Mouse (Mus musculus) C2C12 (cell line): Measurements from ENCODE around the gene Cabp7. TPM values are rescaled to one million over a fixed set of nuclear protein-coding genes. Genes with fewer than 3 reads are reported as not detected.

ENCODE experiments used
- H3K27me3 ChIP-seq: one replicate; pipeline ENCODE4 v1.6.1; 2011; ENCODE audit not compliant: control insufficient read depth, insufficient read depth, insufficient read length
- H3K36me3 ChIP-seq: one replicate; pipeline ENCODE4 v1.6.1; 2011; ENCODE audit not compliant: control insufficient read depth, insufficient read depth
- H3K4me3 ChIP-seq: one replicate; pipeline ENCODE4 v1.5.1; 2011; ENCODE audit warnings: mild to moderate bottlenecking, control low read depth; ENCODE audit not compliant: poor library complexity, insufficient read depth, severe bottlenecking
- H3K79me2 ChIP-seq: one replicate; pipeline ENCODE4 v1.6.1; 2011; ENCODE audit not compliant: control insufficient read depth, insufficient read depth
- H3K79me3 ChIP-seq: one replicate; pipeline ENCODE4 v1.6.1; 2011; ENCODE audit warnings: low read depth, control low read depth
- H3ac ChIP-seq: one replicate; pipeline ENCODE3; 2011; ENCODE audit warnings: low read depth; ENCODE audit not compliant: control insufficient read depth, insufficient read length
- CEBPB ChIP-seq: IDR thresholded peaks from one replicate; pipeline ENCODE4 v1.6.1; 2011; ENCODE audit warnings: low read depth, mild to moderate bottlenecking, control low read depth, moderate library complexity
- CTCF ChIP-seq: IDR thresholded peaks from one replicate; pipeline ENCODE4 v1.5.1; 2011; ENCODE audit not compliant: control insufficient read depth, insufficient read depth, insufficient read length
- FOSL1 ChIP-seq: IDR thresholded peaks from one replicate; pipeline ENCODE4 v1.8.0; 2011; ENCODE audit warnings: mild to moderate bottlenecking, low read length; ENCODE audit not compliant: poor library complexity, insufficient read depth, severe bottlenecking
- MAX ChIP-seq: IDR thresholded peaks from one replicate; pipeline ENCODE4 v1.6.1; 2011; ENCODE audit warnings: mild to moderate bottlenecking, control low read depth
- MYOD1 ChIP-seq: IDR thresholded peaks from one replicate; pipeline ENCODE4 v1.6.1; 2011; ENCODE audit warnings: low read depth; ENCODE audit not compliant: control insufficient read depth, insufficient read length
- MYOG ChIP-seq: IDR thresholded peaks from one replicate; pipeline ENCODE4 v1.6.1; 2011; ENCODE audit not compliant: control insufficient read depth, insufficient read length; ENCODE audit errors: extremely low read depth
- USF1 ChIP-seq: IDR thresholded peaks from one replicate; pipeline ENCODE4 v1.6.1; 2011; ENCODE audit warnings: low read depth, mild to moderate bottlenecking, control low read depth, moderate library complexity
- polyA plus RNA-seq: library from polyadenylated mRNA; unstranded; fragments of >200 nt; fragmentation: generic; extraction: Trizol; gene quantifications from one replicate; pipeline ENCODE4 v1.2.1, GENCODE M21; 2012; ENCODE audit warnings: missing spikeins

The Cabp7 gene
- polyA plus RNA-seq, 1 experiment = 0.06 TPM

DNA sequence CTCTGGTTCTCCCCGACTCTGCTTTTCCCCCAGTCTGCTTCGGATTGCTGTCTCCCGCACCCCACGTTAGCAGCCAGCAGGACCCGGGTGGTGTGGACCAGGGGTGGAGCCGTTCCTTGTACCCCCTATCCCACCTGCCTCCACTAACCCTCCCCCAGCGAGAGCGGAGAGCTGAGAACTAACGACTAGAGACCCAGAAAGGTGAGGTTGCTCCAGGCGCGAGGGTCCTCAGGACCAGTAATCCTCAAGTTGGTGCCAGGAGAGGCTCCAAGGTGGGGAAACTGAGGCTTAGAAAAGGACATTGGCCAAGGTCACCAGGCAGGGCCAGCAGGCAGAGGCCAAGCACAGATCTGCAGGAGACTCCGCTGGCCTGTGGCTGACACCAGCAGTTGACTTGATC, 707 bp upstream of the Cabp7 start:
- H3K36me3 ChIP-seq = no peaks in the 10 kb centered on the region
- H3K4me3 ChIP-seq = no peak overlapping the region
- H3K27me3 ChIP-seq = peaks cover 73% of the 10 kb centered on the region
- no peak for TF ChIP-seq CTCF
- no peak for TF ChIP-seq MYOG
- no peak for TF ChIP-seq MYOD1
- no peak overlapping the region for H3ac ChIP-seq
- no peaks in the 10 kb centered on the region for H3K79me3 ChIP-seq
- no peaks in the 10 kb centered on the region for H3K79me2 ChIP-seq

DNA sequence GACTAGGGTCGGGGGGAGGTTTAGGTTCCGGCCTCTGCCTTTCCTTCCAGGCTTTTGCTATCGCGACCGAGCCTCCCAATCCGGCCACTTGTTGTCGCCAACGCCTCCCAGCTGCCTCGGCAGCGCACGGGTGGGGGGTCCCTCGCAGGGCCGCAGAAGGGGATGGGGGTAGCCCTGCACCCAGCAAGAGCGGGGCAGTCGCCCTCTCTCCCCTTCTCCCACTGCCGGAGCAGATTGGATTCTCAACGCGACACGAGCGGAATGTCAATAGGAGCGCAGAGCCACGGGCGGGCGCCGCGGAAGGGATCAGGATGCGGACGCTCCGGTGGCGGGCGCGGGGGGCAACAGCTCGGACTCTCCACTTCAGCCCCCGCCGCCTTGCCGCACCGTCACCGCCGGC, 609 bp downstream of the Cabp7 start:
- Histone ChIP-seq H3K4me3 (no peak overlapping the region), H3K27me3 (peaks cover 84% of the 10 kb centered on the region), H3ac (no peak overlapping the region), H3K79me3 (no peaks in the 10 kb centered on the region), H3K36me3 (no peaks in the 10 kb centered on the region), H3K79me2 (no peaks in the 10 kb centered on the region)
- no peak for TF ChIP-seq FOSL1
- no peak for TF ChIP-seq USF1
- TF ChIP-seq CEBPB = no peak
- TF ChIP-seq MAX = no peak
- TF ChIP-seq MYOD1 = no peak
- TF ChIP-seq MYOG = no peak
- TF ChIP-seq CTCF = no peak

DNA sequence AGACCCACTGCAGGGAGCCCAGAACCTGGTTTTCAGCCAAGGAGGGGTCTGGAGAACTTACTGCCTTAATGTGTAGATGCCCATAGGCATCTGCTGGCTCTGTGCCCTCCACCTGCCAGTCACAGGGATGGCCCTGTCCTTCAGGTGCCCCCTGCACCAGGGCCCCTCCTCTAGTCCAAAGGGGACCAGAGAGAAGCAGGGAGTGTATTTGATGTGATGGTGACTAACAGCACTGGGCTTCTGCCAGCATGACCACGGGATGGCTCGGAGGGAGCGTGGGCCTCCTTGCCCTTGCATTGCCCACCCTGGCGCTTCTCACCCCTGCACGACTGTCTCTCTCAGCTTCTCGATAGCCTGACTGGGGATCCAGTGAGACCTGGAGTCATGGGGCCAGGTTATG, 1.9 kb downstream of the Cabp7 start:
- H3K79me2 ChIP-seq = no peaks in the 10 kb centered on the region
- peaks cover 89% of the 10 kb centered on the region for H3K27me3 ChIP-seq
- no peaks in the 10 kb centered on the region for H3K79me3 ChIP-seq
- no peak overlapping the region for H3ac ChIP-seq
- no peak overlapping the region for H3K4me3 ChIP-seq
- TF ChIP-seq MYOD1 (no peak), CEBPB (no peak), MYOG (no peak), FOSL1 (no peak), CTCF (no peak), MAX (no peak), USF1 (no peak)
- H3K36me3 ChIP-seq = no peaks in the 10 kb centered on the region

DNA sequence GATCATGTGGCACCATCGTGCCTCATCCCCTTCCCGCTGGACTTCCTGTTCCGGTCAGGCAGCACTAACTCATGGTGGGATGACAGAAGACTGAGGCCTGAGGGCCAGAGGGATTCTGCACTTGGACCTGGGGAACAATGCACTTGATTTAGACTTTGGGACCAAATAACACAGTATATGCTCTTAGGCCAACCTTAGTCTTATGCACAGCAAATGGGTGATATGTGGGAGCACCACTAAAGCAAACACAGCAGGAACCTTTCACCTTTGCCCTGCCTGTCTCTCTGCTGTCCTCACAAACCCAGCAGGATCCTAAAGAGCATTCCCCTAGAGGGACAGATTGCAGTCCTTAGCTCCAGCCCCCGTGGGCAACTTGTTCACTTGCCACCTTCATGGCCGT, 5.8 kb downstream of the Cabp7 start:
- H3K79me2 ChIP-seq = no peaks in the 10 kb centered on the region
- H3K4me3 ChIP-seq = no peak overlapping the region
- no peaks in the 10 kb centered on the region for H3K79me3 ChIP-seq
- H3K36me3 ChIP-seq = no peaks in the 10 kb centered on the region
- TF ChIP-seq CTCF (no peak), MYOG (no peak), FOSL1 (no peak), CEBPB (no peak), MAX (no peak), USF1 (no peak), MYOD1 (no peak)
- H3K27me3 ChIP-seq = peaks cover 51% of the 10 kb centered on the region
- no peak overlapping the region for H3ac ChIP-seq

DNA sequence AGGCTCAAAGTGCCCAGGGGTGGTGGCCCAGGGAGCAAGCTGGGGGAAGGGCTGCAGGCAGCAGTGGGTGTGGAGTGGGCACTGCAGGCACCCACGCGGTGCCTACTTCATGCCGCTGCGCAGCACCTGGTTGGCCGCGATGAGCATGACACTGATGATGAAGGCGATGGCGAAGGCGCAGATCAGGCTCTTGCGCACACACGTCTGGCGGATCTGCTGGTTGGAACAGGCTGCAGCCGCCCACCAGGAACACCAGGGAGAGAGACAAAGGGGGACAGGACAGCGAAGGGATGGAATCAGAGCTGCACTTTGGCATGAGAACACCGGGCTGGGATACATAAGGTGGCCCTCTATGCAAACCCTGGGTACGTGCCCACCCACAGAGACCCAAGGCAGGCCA, 7.9 kb downstream of the Cabp7 start:
- H3K79me2 ChIP-seq = no peaks in the 10 kb centered on the region
- TF ChIP-seq FOSL1 = no peak
- TF ChIP-seq CEBPB = no peak
- TF ChIP-seq MAX = no peak
- TF ChIP-seq USF1 = no peak
- no peak for TF ChIP-seq MYOG
- TF ChIP-seq MYOD1 = no peak
- no peak for TF ChIP-seq CTCF
- H3K36me3 ChIP-seq = no peaks in the 10 kb centered on the region
- no peak overlapping the region for H3K4me3 ChIP-seq
- H3K27me3 ChIP-seq = peaks cover 31% of the 10 kb centered on the region
- H3ac ChIP-seq = no peak overlapping the region
- no peaks in the 10 kb centered on the region for H3K79me3 ChIP-seq

DNA sequence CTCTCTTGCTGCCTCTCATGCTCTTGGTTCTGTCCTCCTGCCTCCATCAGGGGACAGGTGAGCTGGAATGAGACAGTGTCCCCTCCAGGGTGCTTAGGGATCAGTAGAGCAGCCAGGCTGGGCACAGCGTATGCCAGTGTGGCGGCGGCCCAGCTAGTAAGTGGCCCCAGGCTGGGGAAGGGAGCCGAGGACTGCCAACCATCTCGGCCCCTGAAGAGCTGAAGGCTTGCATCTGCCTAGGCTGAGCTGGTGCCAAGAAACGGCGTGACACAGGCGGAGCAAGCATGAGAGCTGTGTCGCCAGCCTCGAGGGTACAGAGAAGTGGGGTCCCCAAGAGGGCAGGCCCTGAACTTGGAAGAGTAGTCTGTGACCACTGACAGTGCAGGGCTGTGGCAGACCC, 8.9 kb downstream of the Cabp7 start:
- Histone ChIP-seq H3ac (no peak overlapping the region), H3K27me3 (peaks cover 20% of the 10 kb centered on the region), H3K79me3 (no peaks in the 10 kb centered on the region), H3K36me3 (no peaks in the 10 kb centered on the region), H3K4me3 (no peak overlapping the region), H3K79me2 (no peaks in the 10 kb centered on the region)
- TF ChIP-seq USF1 = no peak
- TF ChIP-seq CTCF = no peak
- TF ChIP-seq MAX = no peak
- TF ChIP-seq MYOG = no peak
- TF ChIP-seq CEBPB = no peak
- no peak for TF ChIP-seq FOSL1
- TF ChIP-seq MYOD1 = no peak
